Mouse (Mus musculus): ENCODE results near the gene Lax1. TPM values are rescaled to one million over a fixed set of nuclear protein-coding genes. Genes with fewer than 3 reads are reported as not detected.

Gene Lax1
- total RNA-seq, 2 experiments from 2014 or later = 0.32 to 0.33 TPM

- no peak for DNase-seq (ENCODE audit: low spot score in 2 of 2)
These were observed 48.7 kb downstream of the Lax1 start for GRCm38 (mm10) chr1:133641163-133641562.

- no peak for DNase-seq (ENCODE audit: low spot score in 2 of 2)
These were observed 51.4 kb downstream of the Lax1 start for GRCm38 (mm10) chr1:133638517-133638916.

DNA sequence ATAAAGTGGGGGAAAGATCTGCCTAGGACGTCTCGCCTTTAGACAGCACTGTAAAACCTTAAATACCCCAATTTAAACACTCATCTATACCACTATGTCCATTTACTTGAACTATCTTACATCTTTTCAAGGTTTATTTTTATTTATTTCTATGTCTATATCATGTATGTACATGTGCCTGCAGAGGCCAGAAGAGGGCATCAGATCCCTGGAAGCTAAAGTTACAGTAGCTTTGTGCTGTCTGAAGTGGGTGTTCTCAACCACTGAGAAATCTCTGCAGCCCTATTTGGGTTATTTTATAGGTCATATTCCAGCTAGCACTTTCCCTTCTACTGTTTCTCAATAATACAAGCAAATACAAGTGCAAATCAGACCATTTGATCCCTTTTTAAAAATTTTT is 57.7 kb downstream of the Lax1 start:
- no peak for DNase-seq (ENCODE audit: low spot score in 2 of 2)

Small RNA genes lying within 50 kb of the gene (microRNA-seq; reads per million reads assigned to microRNA genes)
- 0 to 0.47 reads per million in 2 experiments for gene Mir6903 (ENCODE audit: borderline number of aligned reads in 2 of 2)

Other genes with a start within 250 kb of the Lax1 start
- gene Snrpe, start 79.8 kb downstream of the Lax1 start, total RNA-seq (2021) = 100 to 1,000 TPM in 1 of 2 experiments, 10 to 100 TPM in 1; 91.3 to 108 TPM
- gene Zbed6, start 29.2 kb downstream of the Lax1 start, total RNA-seq (2021) = 10 to 100 TPM in 1 of 2 experiments, 1 to 10 TPM in 1; 8.4 to 11.0 TPM
- 10 to 100 TPM; 24.4 to 26.2 TPM for gene Gm38394, start 28.8 kb downstream of the Lax1 start, total RNA-seq (2021)
- 10 to 100 TPM; 25.1 to 41.5 TPM for gene Atp2b4, start 110.9 kb upstream of the Lax1 start, total RNA-seq (2021)
- gene Optc, start 217.9 kb upstream of the Lax1 start, total RNA-seq (2021) = 1 to 10 TPM; 1.0 to 1.4 TPM
- gene Prelp, start 231.3 kb upstream of the Lax1 start, total RNA-seq (2021) = 10 to 100 TPM; 43.0 to 91.5 TPM

All from adrenal gland, adult 18-20 months (tissue).